Mouse (Mus musculus) bone marrow, adult 2 months (tissue): ENCODE results near the gene D630039A03Rik. TPM values are rescaled to one million over a fixed set of nuclear protein-coding genes. Genes with fewer than 3 reads are reported as not detected.

Experiments
- H3K27ac ChIP-seq: fragments of 200-500 bp; 2 replicates; pipeline ENCODE4 v1.5.1; 2012; ENCODE audit warnings: low read depth, mild to moderate bottlenecking, control low read depth, inconsistent platforms, low read length; ENCODE audit not compliant: control insufficient read depth, poor library complexity, insufficient read depth
- H3K4me1 ChIP-seq: fragments of 200-500 bp; 2 replicates; pipeline ENCODE4 v1.6.1; 2011; ENCODE audit warnings: low read length; ENCODE audit not compliant: control insufficient read depth, insufficient read depth
- H3K4me3 ChIP-seq: fragments of 200-500 bp; replicated peaks from 2 replicates; pipeline ENCODE3; 2011; ENCODE audit warnings: mild to moderate bottlenecking, low read depth, low read length, control low read depth; ENCODE audit not compliant: control insufficient read depth
- CTCF ChIP-seq: fragments of 200-500 bp; IDR thresholded peaks from 2 replicates; pipeline ENCODE4 v1.5.1; 2011; ENCODE audit warnings: low read length, control low read depth; ENCODE audit not compliant: control insufficient read depth, insufficient read depth
- POLR2A ChIP-seq: fragments of 200-500 bp; IDR thresholded peaks from 2 replicates; pipeline ENCODE4 v1.6.1; 2011; ENCODE audit warnings: low read depth, mild to moderate bottlenecking, control low read depth, low read length, borderline replicate concordance; ENCODE audit not compliant: control insufficient read depth
- WGBS: fragments of 180-500 bp; shearing (Covaris S2); methylation state at CpG from one replicate; pipeline ENCODE4 v1.1.7; 2018; 5-methylcytosine and 5-hydroxymethylcytosine counted together
- polyA plus RNA-seq: library from polyadenylated mRNA; stranded (reverse); fragments of >200 nt; gene quantifications from 2 replicates; pipeline ENCODE4 v1.2.4, GENCODE M21; 2011; ENCODE audit warnings: low replicate concordance; ENCODE audit not compliant: missing spikeins, insufficient read depth, insufficient read length

The D630039A03Rik gene
- 1.1 TPM in 1 of 2 replicates, not detected in the other for polyA plus RNA-seq

- H3K4me3 ChIP-seq, result no peak within 1 kb of the TSS
- no peak within 1 kb of the TSS for H3K27ac ChIP-seq
- H3K4me1 ChIP-seq, result no peaks in the 10 kb centered on the region; the same call in 1 of the 2 replicates
- TF ChIP-seq POLR2A, result no peak
- WGBS, result 14% methylated on average over 9 of the region's 9 CpGs
These were observed at the start of gene D630039A03Rik for GRCm38 (mm10) chr4:57916201-57916661. Gene D630039A03Rik (minus strand): TSS chr4:57916297.

GRCm38 (mm10) chr4:57965516-57965915 is 49.4 kb upstream of the D630039A03Rik start:
- Histone ChIP-seq H3K4me3 (no peak overlapping the region), H3K4me1 (no peaks in the 10 kb centered on the region), H3K27ac (no peak overlapping the region)
- TF ChIP-seq CTCF (no peak), POLR2A (no peak)
- 91% methylated on average over 4 of the region's 4 CpGs for WGBS

GRCm38 (mm10) chr4:57964143-57964542 is 48.0 kb upstream of the D630039A03Rik start:
- peaks cover 1% of the 10 kb centered on the region; the same call in 1 of the 2 replicates for H3K4me1 ChIP-seq
- 69% methylated on average over 1 of the region's 1 CpGs for WGBS
- H3K4me3 ChIP-seq, result no peak overlapping the region
- H3K27ac ChIP-seq, result no peak overlapping the region
- TF ChIP-seq POLR2A, result no peak
- no peak for TF ChIP-seq CTCF

- H3K27ac ChIP-seq, result peak overlapping the region; percentile 41; the same call in 1 of the 2 replicates
- H3K4me1 ChIP-seq, result peaks cover 1% of the 10 kb centered on the region; the same call in 1 of the 2 replicates
- TF ChIP-seq CTCF, result no peak
- no peak for TF ChIP-seq POLR2A
- WGBS, result 49% methylated on average over 8 of the region's 8 CpGs
- no peak overlapping the region for H3K4me3 ChIP-seq
These were observed 43.0 kb upstream of the D630039A03Rik start for GRCm38 (mm10) chr4:57959056-57959455.

- Histone ChIP-seq H3K4me1 (peaks cover 1% of the 10 kb centered on the region; the same call in 1 of the 2 replicates), H3K27ac (peak overlapping the region; percentile 2; the same call in 1 of the 2 replicates), H3K4me3 (no peak overlapping the region)
- TF ChIP-seq POLR2A (no peak), CTCF (no peak)
- 13% methylated on average over 9 of the region's 9 CpGs for WGBS
These were observed 42.0 kb upstream of the D630039A03Rik start for GRCm38 (mm10) chr4:57958098-57958497.

- Histone ChIP-seq H3K27ac (peak overlapping the region; percentile 96), H3K4me1 (peaks cover 1% of the 10 kb centered on the region; the same call in 1 of the 2 replicates), H3K4me3 (peak overlapping the region; percentile 74)
- TF ChIP-seq CTCF (no peak), POLR2A (no peak)
- whole genome bisulfite sequencing, result 42% methylated on average over 11 of the region's 11 CpGs
These were observed 41.3 kb upstream of the D630039A03Rik start for GRCm38 (mm10) chr4:57957200-57958085.

GRCm38 (mm10) chr4:57956029-57956960 is 40.2 kb upstream of the D630039A03Rik start, which contains the start of gene Txn1:
Gene Txn1 (minus strand): TSS chr4:57956411.
- Histone ChIP-seq H3K27ac (peak within 1 kb of the TSS; percentile 96), H3K4me1 (peaks cover 1% of the 10 kb centered on the region; the same call in 1 of the 2 replicates), H3K4me3 (peak within 1 kb of the TSS; percentile 100)
- WGBS, result under 1% methylated on average over 71 of the region's 71 CpGs
- TF ChIP-seq CTCF (no peak), POLR2A (peak; percentile 73; the same call in 1 of the 2 replicates)
